Mouse (Mus musculus): Measurements from ENCODE around the gene Prickle1. TPM values are rescaled to one million over a fixed set of nuclear protein-coding genes. Genes with fewer than 3 reads are reported as not detected.

The Prickle1 gene
- polyA plus RNA-seq, 1 experiment: 5.9 TPM

GRCm38 (mm10) chr15:93583051-93583450 is 12.6 kb downstream of the Prickle1 start:
- 80% methylated on average over 11 of the region's 11 CpGs for WGBS
- H3K27me3 ChIP-seq (replicated peaks; ENCODE audit: control insufficient read depth, insufficient read depth, low read length): no peaks in the 10 kb centered on the region
- no peak overlapping the region for H3K27ac ChIP-seq (ENCODE audit: insufficient read depth, low read depth, low read length)
- H3K36me3 ChIP-seq (ENCODE audit: control insufficient read depth, insufficient read depth, low read length): no peaks in the 10 kb centered on the region
- H3K4me1 ChIP-seq (ENCODE audit: control insufficient read depth, insufficient read depth, low read length): peaks cover 4% of the 10 kb centered on the region; the same call in 1 of the 2 replicates
- no peak for TF ChIP-seq CTCF (conservative IDR thresholded peaks at IDR 0.05; ENCODE audit: insufficient read depth, insufficient read length, low read depth, low read length)
- TF ChIP-seq POLR2A (IDR thresholded peaks at IDR 0.05; ENCODE audit: low read depth, low read length): no peak
- no peak overlapping the region for H3K4me3 ChIP-seq (ENCODE audit: insufficient read depth, low read depth, low read length)
- no peak for DNase-seq

DNA sequence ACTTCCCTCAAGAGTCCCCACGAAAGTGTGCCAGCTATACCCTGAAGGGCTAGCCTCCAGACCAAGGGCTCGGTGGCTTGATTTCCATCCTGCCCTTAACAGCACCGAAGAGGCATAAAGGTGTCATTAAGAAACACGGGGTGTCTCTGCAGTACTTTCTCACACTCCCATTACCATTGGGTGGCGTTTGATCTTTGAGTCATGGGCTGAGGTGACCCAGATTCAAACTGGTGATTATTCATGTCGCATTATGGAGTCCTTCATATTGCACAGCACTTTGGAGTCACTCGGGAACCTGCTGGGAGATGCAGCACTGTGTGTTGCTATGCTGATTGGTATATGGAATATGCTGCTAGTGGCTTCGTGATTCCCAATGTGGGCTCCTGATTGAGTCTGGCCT is 14.0 kb downstream of the Prickle1 start:
- H3K4me1 ChIP-seq (ENCODE audit: control insufficient read depth, insufficient read depth, low read length): peaks cover 4% of the 10 kb centered on the region; the same call in 1 of the 2 replicates
- no peak for TF ChIP-seq POLR2A (IDR thresholded peaks at IDR 0.05; ENCODE audit: low read depth, low read length)
- no peak for TF ChIP-seq CTCF (conservative IDR thresholded peaks at IDR 0.05; ENCODE audit: insufficient read depth, insufficient read length, low read depth, low read length)
- no peaks in the 10 kb centered on the region for H3K36me3 ChIP-seq (ENCODE audit: control insufficient read depth, insufficient read depth, low read length)
- H3K4me3 ChIP-seq (ENCODE audit: insufficient read depth, low read depth, low read length): no peak overlapping the region
- H3K27ac ChIP-seq (ENCODE audit: insufficient read depth, low read depth, low read length): no peak overlapping the region
- no peaks in the 10 kb centered on the region for H3K27me3 ChIP-seq (replicated peaks; ENCODE audit: control insufficient read depth, insufficient read depth, low read length)
- no peak for DNase-seq
- 87% methylated on average over 8 of the region's 8 CpGs for WGBS

GRCm38 (mm10) chr15:93579899-93580298 is 15.8 kb downstream of the Prickle1 start:
- 41% methylated on average over 9 of the region's 9 CpGs for WGBS
- DNase-seq: peak; percentile 52

DNA sequence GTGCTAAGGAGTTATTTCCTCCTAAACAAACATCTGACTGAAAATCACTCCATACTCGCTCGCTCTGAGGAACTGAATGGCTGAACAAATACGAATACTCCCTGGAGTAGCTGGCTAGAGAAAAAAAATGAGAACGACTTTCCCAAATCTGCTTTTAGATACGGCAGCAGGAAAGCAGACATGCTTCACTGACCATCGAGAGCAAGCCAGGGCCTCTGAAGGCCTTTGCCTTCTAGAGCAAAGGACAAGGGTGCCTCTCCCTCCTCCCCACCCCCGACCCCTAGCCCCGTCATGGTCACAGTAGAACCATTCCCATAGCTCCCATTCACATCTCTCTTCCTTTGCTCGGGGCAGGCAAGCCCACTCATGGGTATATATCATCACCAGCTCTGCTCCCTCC is 16.6 kb downstream of the Prickle1 start:
- Histone ChIP-seq H3K27me3 (replicated peaks; ENCODE audit: control insufficient read depth, insufficient read depth, low read length) (no peaks in the 10 kb centered on the region), H3K27ac (ENCODE audit: insufficient read depth, low read depth, low read length) (no peak overlapping the region), H3K4me3 (ENCODE audit: insufficient read depth, low read depth, low read length) (no peak overlapping the region), H3K36me3 (ENCODE audit: control insufficient read depth, insufficient read depth, low read length) (no peaks in the 10 kb centered on the region), H3K4me1 (ENCODE audit: control insufficient read depth, insufficient read depth, low read length) (peaks cover 4% of the 10 kb centered on the region; the same call in 1 of the 2 replicates)
- 36% methylated on average over 9 of the region's 9 CpGs for WGBS
- DNase-seq: peak; percentile 69
- no peak for TF ChIP-seq CTCF (conservative IDR thresholded peaks at IDR 0.05; ENCODE audit: insufficient read depth, insufficient read length, low read depth, low read length)
- no peak for TF ChIP-seq POLR2A (IDR thresholded peaks at IDR 0.05; ENCODE audit: low read depth, low read length)

More at GRCm38 (mm10) chr15:93579899-93580298, 15.8 kb downstream of the Prickle1 start:
- H3K27ac ChIP-seq (ENCODE audit: insufficient read depth, low read depth, low read length): no peak overlapping the region
- peaks cover 4% of the 10 kb centered on the region; the same call in 1 of the 2 replicates for H3K4me1 ChIP-seq (ENCODE audit: control insufficient read depth, insufficient read depth, low read length)
- H3K36me3 ChIP-seq (ENCODE audit: control insufficient read depth, insufficient read depth, low read length): no peaks in the 10 kb centered on the region
- TF ChIP-seq POLR2A (IDR thresholded peaks at IDR 0.05; ENCODE audit: low read depth, low read length) (no peak), CTCF (conservative IDR thresholded peaks at IDR 0.05; ENCODE audit: insufficient read depth, insufficient read length, low read depth, low read length) (no peak; the same call in 1 of the 2 replicates)
- H3K4me3 ChIP-seq (ENCODE audit: insufficient read depth, low read depth, low read length): no peak overlapping the region
- H3K27me3 ChIP-seq (replicated peaks; ENCODE audit: control insufficient read depth, insufficient read depth, low read length): no peaks in the 10 kb centered on the region

- TF ChIP-seq POLR2A (IDR thresholded peaks at IDR 0.05; ENCODE audit: low read depth, low read length): no peak
- TF ChIP-seq CTCF (conservative IDR thresholded peaks at IDR 0.05; ENCODE audit: insufficient read depth, insufficient read length, low read depth, low read length): no peak
- DNase-seq: no peak
- H3K36me3 ChIP-seq (ENCODE audit: control insufficient read depth, insufficient read depth, low read length): no peaks in the 10 kb centered on the region
- H3K4me3 ChIP-seq (ENCODE audit: insufficient read depth, low read depth, low read length): no peak overlapping the region
- 70% methylated on average over 9 of the region's 9 CpGs for WGBS
- no peak overlapping the region for H3K27ac ChIP-seq (ENCODE audit: insufficient read depth, low read depth, low read length)
- H3K27me3 ChIP-seq (replicated peaks; ENCODE audit: control insufficient read depth, insufficient read depth, low read length): no peaks in the 10 kb centered on the region
- H3K4me1 ChIP-seq (ENCODE audit: control insufficient read depth, insufficient read depth, low read length): peaks cover 4% of the 10 kb centered on the region; the same call in 1 of the 2 replicates
Observed at GRCm38 (mm10) chr15:93576361-93576760, 19.3 kb downstream of the Prickle1 start.

DNA sequence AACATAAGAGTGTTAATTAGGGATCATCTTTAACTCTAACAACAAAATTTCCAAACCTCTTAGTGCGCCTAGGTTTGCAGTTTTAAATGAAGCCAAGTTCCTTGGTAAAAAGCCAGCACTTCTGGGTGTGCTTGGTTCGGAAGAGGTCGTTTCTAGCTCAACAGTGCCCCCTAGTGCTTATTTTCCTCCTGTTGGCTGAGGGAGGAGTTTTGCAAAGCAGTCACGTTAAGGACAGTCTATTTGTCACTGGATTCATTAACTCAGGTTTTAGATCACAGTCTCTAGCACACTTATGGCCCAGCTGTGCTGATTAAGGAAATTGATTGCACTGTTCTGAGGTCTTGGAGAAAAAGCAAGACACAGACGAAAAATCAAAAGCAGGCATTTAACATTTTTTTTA is 19.8 kb downstream of the Prickle1 start:
- DNase-seq: peak; percentile 94
- WGBS: 6% methylated on average over 5 of the region's 5 CpGs
- Histone ChIP-seq H3K4me1 (ENCODE audit: control insufficient read depth, insufficient read depth, low read length) (peaks cover 6% of the 10 kb centered on the region; the same call in 1 of the 2 replicates), H3K4me3 (ENCODE audit: insufficient read depth, low read depth, low read length) (no peak overlapping the region), H3K27ac (ENCODE audit: insufficient read depth, low read depth, low read length) (no peak overlapping the region), H3K27me3 (replicated peaks; ENCODE audit: control insufficient read depth, insufficient read depth, low read length) (no peaks in the 10 kb centered on the region), H3K36me3 (ENCODE audit: control insufficient read depth, insufficient read depth, low read length) (no peaks in the 10 kb centered on the region)
- peak; percentile 88 for TF ChIP-seq CTCF (conservative IDR thresholded peaks at IDR 0.05; ENCODE audit: insufficient read depth, insufficient read length, low read depth, low read length)
- no peak for TF ChIP-seq POLR2A (IDR thresholded peaks at IDR 0.05; ENCODE audit: low read depth, low read length)

DNA sequence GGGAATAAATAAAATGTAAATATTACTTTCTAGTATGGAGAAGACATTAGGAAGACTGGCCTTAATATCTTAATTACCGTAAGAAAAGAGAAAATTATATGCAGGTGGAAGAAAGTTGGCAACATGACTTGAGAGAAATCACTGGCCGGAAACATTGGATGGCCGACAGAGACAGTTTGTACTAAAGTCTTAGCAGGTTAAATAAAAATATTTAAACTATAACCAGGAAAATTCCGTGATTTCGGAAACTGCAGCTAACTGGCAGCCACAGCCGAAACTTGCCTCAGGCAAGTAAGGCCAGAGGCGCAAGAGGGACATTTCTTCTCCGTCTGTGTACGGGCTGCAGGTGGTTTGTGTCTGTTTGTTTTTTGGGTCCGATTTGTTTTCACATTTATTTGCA is 22.8 kb downstream of the Prickle1 start:
- WGBS: 54% methylated on average over 10 of the region's 10 CpGs

More for the DNA sequence above, 22.8 kb downstream of the Prickle1 start:
- Histone ChIP-seq H3K4me1 (ENCODE audit: control insufficient read depth, insufficient read depth, low read length) (peaks cover 4% of the 10 kb centered on the region; the same call in 1 of the 2 replicates), H3K27me3 (replicated peaks; ENCODE audit: control insufficient read depth, insufficient read depth, low read length) (no peaks in the 10 kb centered on the region), H3K27ac (ENCODE audit: insufficient read depth, low read depth, low read length) (no peak overlapping the region), H3K4me3 (ENCODE audit: insufficient read depth, low read depth, low read length) (no peak overlapping the region), H3K36me3 (ENCODE audit: control insufficient read depth, insufficient read depth, low read length) (no peaks in the 10 kb centered on the region)
- peak; percentile 60 for DNase-seq
- TF ChIP-seq POLR2A (IDR thresholded peaks at IDR 0.05; ENCODE audit: low read depth, low read length) (no peak), CTCF (conservative IDR thresholded peaks at IDR 0.05; ENCODE audit: insufficient read depth, insufficient read length, low read depth, low read length) (no peak)
